11 mouse cellular contexts compared by ENCODE assay signal in the genomic region with DNA sequence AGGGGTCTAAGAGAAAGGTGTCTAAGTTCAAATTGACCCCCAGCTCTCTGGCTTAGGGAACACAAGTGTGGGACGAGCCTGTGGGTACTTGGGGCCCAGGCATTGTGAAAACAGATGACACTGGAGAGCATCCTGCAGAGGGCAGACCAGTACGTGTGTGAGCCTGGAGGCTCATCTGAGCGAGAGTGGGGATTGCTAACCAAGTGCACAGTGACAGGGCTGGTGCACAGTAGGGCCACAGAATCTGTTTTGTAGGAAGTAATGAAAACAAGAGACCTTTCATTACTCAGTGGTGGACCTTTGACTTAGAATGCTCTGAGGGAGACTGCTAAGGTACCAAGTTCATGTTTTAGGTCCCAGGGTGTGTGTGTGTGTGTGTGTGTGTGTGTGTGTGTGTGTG. TPM values are rescaled to one million over a fixed set of nuclear protein-coding genes. Genes with fewer than 3 reads are reported as not detected.
DNase-seq lines count a peak whose midpoint lies in the region; ATAC-seq and TF ChIP-seq lines count a peak whose summit lies in the region.
"Had no signal": no experiment of that assay in that cellular context is flagged by ENCODE, and none has a peak within 500 bp of the region (broad histone marks: within the 10 kb centered on the region; RNA-seq: fewer than 3 reads in every experiment).

No protein-coding gene starts in this region.

- no peak overlapping the region for H3K4me2 ChIP-seq in intestine, postnatal 0 days (replicated peaks; ENCODE audit: low read depth)
- no peak overlapping the region for H3K4me2 ChIP-seq in intestine, embryonic 15.5 days (replicated peaks)
- no peak overlapping the region for H3K4me2 ChIP-seq in neural tube, embryonic 15.5 days

- no peak for ATAC-seq in intestine, postnatal 0 days
- no peak for ATAC-seq in intestine, embryonic 15.5 days
- ATAC-seq in neural tube, embryonic 15.5 days (ENCODE audit: low FRiP score) = no peak

- no peak overlapping the region for H3K27ac ChIP-seq in intestine, postnatal 0 days (ENCODE audit: low read depth, low read length)
- no peak overlapping the region for H3K27ac ChIP-seq in intestine, embryonic 15.5 days
- H3K27ac ChIP-seq in ES-Bruce4 (ENCODE audit: insufficient read depth, low read length) = no peak overlapping the region
- H3K27ac ChIP-seq in limb, embryonic 10.5 days = 0 out of 2 replicates have a peak overlapping the region, but pooled peaks have one; percentile 32
- H3K27ac ChIP-seq in neural tube, embryonic 15.5 days (replicated peaks) = no peak overlapping the region
- H3K27ac ChIP-seq: kidney, postnatal 0 days; limb, embryonic 13.5 days had no signal

- 60% methylated on average over 3 of the region's 3 CpGs for WGBS in intestine, postnatal 0 days
- WGBS in intestine, embryonic 15.5 days = 60% methylated on average over 3 of the region's 3 CpGs
- 66% methylated on average over 3 of the region's 3 CpGs for WGBS in limb, embryonic 10.5 days
- 51% methylated on average over 3 of the region's 3 CpGs for WGBS in neural tube, embryonic 15.5 days

- 0 out of 2 replicates have a peak, but pooled peaks cover 4% of the 10 kb centered on the region for H3K4me1 ChIP-seq in intestine, postnatal 0 days (replicated peaks; ENCODE audit: control insufficient read depth, insufficient read depth, low read length)
- H3K4me1 ChIP-seq in intestine, embryonic 15.5 days (replicated peaks) = peaks cover 3% of the 10 kb centered on the region; the same call in 1 of the 2 replicates
- H3K4me1 ChIP-seq in ES-Bruce4 (ENCODE audit: control insufficient read depth, insufficient read depth, low read length) = peaks cover 20% of the 10 kb centered on the region
- H3K4me1 ChIP-seq in limb, embryonic 10.5 days = peaks cover 63% of the 10 kb centered on the region
- H3K4me1 ChIP-seq in neural tube, embryonic 15.5 days = peaks cover 31% of the 10 kb centered on the region

- peak; percentile 26; the same call in 1 of the 2 replicates for TF ChIP-seq CTCF in intestine, postnatal 0 days (IDR thresholded peaks at IDR 0.05; ENCODE audit: low read depth)
- peak; percentile 41 for TF ChIP-seq CTCF in ES-Bruce4 (IDR thresholded peaks at IDR 0.05; ENCODE audit: low read depth, low read length)
- no peak for TF ChIP-seq CTCF in brain, embryonic 14.5 days (IDR thresholded peaks at IDR 0.05; ENCODE audit: borderline replicate concordance, extremely low read depth, insufficient read depth, insufficient read length)

- peaks cover 21% of the 10 kb centered on the region for H3K27me3 ChIP-seq in intestine, postnatal 0 days (replicated peaks; ENCODE audit: control insufficient read depth, insufficient read depth, low read length)
- H3K27me3 ChIP-seq in intestine, embryonic 15.5 days (replicated peaks) = peaks cover 21% of the 10 kb centered on the region
- no peaks in the 10 kb centered on the region for H3K27me3 ChIP-seq in ES-Bruce4 (ENCODE audit: control insufficient read depth, insufficient read depth, low read length, poor library complexity, severe bottlenecking)
- H3K27me3 ChIP-seq in limb, embryonic 10.5 days (ENCODE audit: low read depth, poor library complexity, severe bottlenecking) = peaks cover 41% of the 10 kb centered on the region
- H3K27me3 ChIP-seq in neural tube, embryonic 15.5 days (replicated peaks) = peaks cover 14% of the 10 kb centered on the region; the same call in 1 of the 2 replicates

- TF ChIP-seq POLR2A in ES-Bruce4 (IDR thresholded peaks at IDR 0.05; ENCODE audit: insufficient read depth, low read length) = no peak
- TF ChIP-seq POLR2A in brain, embryonic 14.5 days (IDR thresholded peaks at IDR 0.05; ENCODE audit: borderline replicate concordance, extremely low read depth, insufficient read depth, insufficient read length, poor library complexity, severe bottlenecking) = no peak

- H3K36me3 ChIP-seq in intestine, postnatal 0 days (ENCODE audit: control insufficient read depth, insufficient read depth) = no peaks in the 10 kb centered on the region
- no peaks in the 10 kb centered on the region for H3K36me3 ChIP-seq in intestine, embryonic 15.5 days
- no peaks in the 10 kb centered on the region for H3K36me3 ChIP-seq in ES-Bruce4 (ENCODE audit: control insufficient read depth, insufficient read depth, low read length, poor library complexity, severe bottlenecking)
- no peaks in the 10 kb centered on the region for H3K36me3 ChIP-seq in limb, embryonic 10.5 days
- no peaks in the 10 kb centered on the region for H3K36me3 ChIP-seq in neural tube, embryonic 15.5 days
- H3K36me3 ChIP-seq: heart, embryonic 12.5 days; limb, embryonic 13.5 days had no signal

- H3K4me3 ChIP-seq in intestine, postnatal 0 days (ENCODE audit: low read depth, low read length) = no peak overlapping the region
- H3K4me3 ChIP-seq in intestine, embryonic 15.5 days (replicated peaks) = no peak overlapping the region
- no peak overlapping the region for H3K4me3 ChIP-seq in ES-Bruce4 (ENCODE audit: low read depth, low read length)
- no peak overlapping the region for H3K4me3 ChIP-seq in limb, embryonic 10.5 days
- no peak overlapping the region for H3K4me3 ChIP-seq in neural tube, embryonic 15.5 days (replicated peaks)
- H3K4me3 ChIP-seq: limb, embryonic 13.5 days had no signal

- no peaks in the 10 kb centered on the region for H3K9me3 ChIP-seq in intestine, postnatal 0 days (ENCODE audit: control insufficient read depth)
- H3K9me3 ChIP-seq in intestine, embryonic 15.5 days = no peaks in the 10 kb centered on the region
- H3K9me3 ChIP-seq in ES-Bruce4 (replicated peaks; ENCODE audit: control insufficient read depth, insufficient read depth, low read length, poor library complexity, severe bottlenecking) = no peaks in the 10 kb centered on the region
- no peaks in the 10 kb centered on the region for H3K9me3 ChIP-seq in limb, embryonic 10.5 days (replicated peaks)
- no peaks in the 10 kb centered on the region for H3K9me3 ChIP-seq in neural tube, embryonic 15.5 days (replicated peaks)
- H3K9me3 ChIP-seq: heart, embryonic 12.5 days; limb, embryonic 13.5 days had no signal

- TF ChIP-seq EP300 in ES-Bruce4 (IDR thresholded peaks at IDR 0.05; ENCODE audit: insufficient read depth, low read depth, low read length) = no peak

- no peak overlapping the region for H3K9ac ChIP-seq in intestine, postnatal 0 days (ENCODE audit: low read depth, low read length)
- H3K9ac ChIP-seq in intestine, embryonic 15.5 days = no peak overlapping the region
- no peak overlapping the region for H3K9ac ChIP-seq in ES-Bruce4 (ENCODE audit: low read depth, poor library complexity, severe bottlenecking)
- no peak overlapping the region for H3K9ac ChIP-seq in neural tube, embryonic 15.5 days (replicated peaks)
- H3K9ac ChIP-seq: heart, embryonic 12.5 days; limb, embryonic 13.5 days had no signal

- peak; percentile 13 for DNase-seq in brain, embryonic 14.5 days (ENCODE audit: low read depth)
- no peak for DNase-seq in limb, embryonic 10.5 days (ENCODE audit: low spot score)
- DNase-seq in T-cell, adult 2 months (ENCODE audit: low spot score) = no peak

RNA-seq across cellular contexts. Expression of a gene that starts 5.6 kb away (rescaled TPM):
- 0.22 and 0.43 TPM in 2 replicates for polyA plus RNA-seq in intestine, postnatal 0 days (2015; fragmentation: Nextera tagmentation; extraction: Ambion mirVana)
- 0.46 and 0.58 TPM in 2 replicates for polyA plus RNA-seq in intestine, embryonic 15.5 days (2015; fragmentation: Nextera tagmentation; extraction: Ambion mirVana)
- polyA plus RNA-seq in ES-Bruce4 (2011; ENCODE audit: insufficient read depth, insufficient read length, low read depth, missing spikeins) = 0.75 and 0.85 TPM in 2 replicates
- 9.2 and 15.6 TPM in 2 replicates for polyA plus RNA-seq in brain, embryonic 14.5 days (2012; rRNA removed)
- polyA plus RNA-seq in limb, embryonic 10.5 days (2016; fragmentation: Nextera tagmentation; extraction: Ambion mirVana) = 0.38 and 0.66 TPM in 2 replicates
- polyA plus RNA-seq in neural tube, embryonic 15.5 days (2015; fragmentation: Nextera tagmentation; extraction: Ambion mirVana) = 1.8 and 2.0 TPM in 2 replicates
- polyA plus RNA-seq: erythroblast, embryonic 14.5 days had no signal
